Comparison of ENCODE assay signal across 29 mouse cellular contexts in the genomic region with DNA sequence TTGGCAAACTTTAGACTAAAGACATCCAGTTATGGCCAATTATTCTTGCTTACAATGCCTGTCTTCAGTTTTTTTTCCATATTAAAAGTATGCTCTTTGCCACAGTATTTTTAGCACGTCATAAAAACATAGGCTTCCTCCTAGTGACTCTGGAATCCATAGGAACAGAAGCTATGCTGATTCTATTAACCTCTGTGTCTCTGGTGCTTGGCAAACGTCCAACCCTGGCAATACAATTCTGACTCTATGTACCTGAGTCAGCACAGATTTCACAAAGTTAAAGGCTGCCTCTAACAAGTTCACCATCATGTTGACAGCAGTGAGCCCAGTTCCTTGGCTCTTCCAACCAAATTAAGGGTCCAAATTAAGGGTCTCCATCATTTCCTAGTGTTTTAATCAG.
"Had no signal": no experiment of that assay in that cellular context is flagged by ENCODE, and none has a peak within 500 bp of the region (broad histone marks: within the 10 kb centered on the region; RNA-seq: fewer than 3 reads in every experiment).

No protein-coding gene starts in this region.

- H3K27ac ChIP-seq: left cerebral cortex, adult 2 months; limb, embryonic 12.5 days; limb, embryonic 15.5 days; liver, embryonic 12.5 days; liver, embryonic 13.5 days; liver, embryonic 14.5 days; liver, embryonic 15.5 days; lung, embryonic 15.5 days; macrophage; midbrain, embryonic 10.5 days; midbrain, embryonic 12.5 days; midbrain, embryonic 13.5 days; midbrain, embryonic 15.5 days; neural tube, embryonic 12.5 days had no signal

- H3K27me3 ChIP-seq: limb, embryonic 12.5 days; limb, embryonic 15.5 days; liver, embryonic 12.5 days; liver, embryonic 13.5 days; liver, embryonic 15.5 days; lung, embryonic 15.5 days; midbrain, embryonic 12.5 days; midbrain, embryonic 13.5 days; midbrain, embryonic 15.5 days; neural tube, embryonic 12.5 days had no signal

- H3K36me3 ChIP-seq: limb, embryonic 12.5 days; limb, embryonic 15.5 days; liver, embryonic 12.5 days; liver, embryonic 13.5 days; liver, embryonic 15.5 days; lung, embryonic 15.5 days; midbrain, embryonic 10.5 days; midbrain, embryonic 12.5 days; midbrain, embryonic 13.5 days; midbrain, embryonic 15.5 days; neural tube, embryonic 12.5 days had no signal

- DNase-seq: left cerebral cortex, postnatal 4 days; liver; liver, embryonic 13.5 days; liver, postnatal 0 days; lung, adult 2 months; lung, postnatal 10 days; lung, postnatal 14 days; lung, postnatal 36 days; lung, postnatal 4 days; midbrain, embryonic 14.5 days had no signal

- H3K9me3 ChIP-seq: limb, embryonic 15.5 days; liver, embryonic 12.5 days; liver, embryonic 13.5 days; liver, embryonic 15.5 days; lung, embryonic 15.5 days; midbrain, embryonic 10.5 days; midbrain, embryonic 12.5 days; midbrain, embryonic 13.5 days; midbrain, embryonic 15.5 days; neural tube, embryonic 12.5 days had no signal

- H3K9ac ChIP-seq: limb, embryonic 12.5 days; limb, embryonic 15.5 days; liver, embryonic 12.5 days; liver, embryonic 13.5 days; liver, embryonic 14.5 days; liver, embryonic 15.5 days; liver, postnatal 0 days; lung, embryonic 15.5 days; midbrain, embryonic 12.5 days; midbrain, embryonic 13.5 days; midbrain, embryonic 15.5 days; neural tube, embryonic 12.5 days had no signal

- H3K4me2 ChIP-seq: limb, embryonic 12.5 days; limb, embryonic 15.5 days; liver, embryonic 11.5 days; liver, embryonic 12.5 days; liver, embryonic 13.5 days; liver, embryonic 15.5 days; lung, embryonic 15.5 days; midbrain, embryonic 11.5 days; midbrain, embryonic 12.5 days; midbrain, embryonic 13.5 days; midbrain, embryonic 15.5 days; neural tube, embryonic 12.5 days had no signal

- H3K4me3 ChIP-seq: left cerebral cortex, adult 2 months; limb, embryonic 12.5 days; limb, embryonic 15.5 days; liver, embryonic 12.5 days; liver, embryonic 13.5 days; liver, embryonic 15.5 days; lung, embryonic 15.5 days; megakaryocyte, embryonic 14.5 days; midbrain, embryonic 10.5 days; midbrain, embryonic 12.5 days; midbrain, embryonic 13.5 days; midbrain, embryonic 15.5 days; myocyte; neural tube, embryonic 12.5 days had no signal

- H3K4me1 ChIP-seq: liver, embryonic 12.5 days; liver, embryonic 13.5 days; liver, embryonic 15.5 days; lung, embryonic 15.5 days; midbrain, embryonic 15.5 days; neural tube, embryonic 12.5 days had no signal

- ATAC-seq: liver, embryonic 12.5 days; liver, postnatal 0 days; lung, postnatal 0 days; midbrain, embryonic 13.5 days; midbrain, embryonic 15.5 days; midbrain, embryonic 16.5 days had no signal
